In genomic region chr17:85493521-85493920, GRCm38 (mm10) we compare ENCODE assay signal across 23 mouse cellular contexts.
"Had no signal": no experiment of that assay in that cellular context is flagged by ENCODE, and none has a peak within 500 bp of the region (broad histone marks: within the 10 kb centered on the region; RNA-seq: fewer than 3 reads in every experiment).

No protein-coding gene starts in this region.

- H3K9ac ChIP-seq: limb, embryonic 12.5 days; limb, embryonic 15.5 days; liver, embryonic 14.5 days; liver, postnatal 0 days; lung, embryonic 15.5 days; midbrain, embryonic 13.5 days; neural tube, embryonic 13.5 days had no signal

- H3K36me3 ChIP-seq: limb, embryonic 12.5 days; limb, embryonic 15.5 days; lung, embryonic 15.5 days; midbrain, embryonic 13.5 days; neural tube, embryonic 13.5 days had no signal

- DNase-seq: kidney, adult 18-20 months; kidney, adult 9 months; kidney, postnatal 14 days; kidney, postnatal 4 days; left cerebral cortex, postnatal 4 days; liver, postnatal 0 days; lung, postnatal 14 days; right cerebral cortex, adult 18-20 months; right cerebral cortex, postnatal 14 days; right cerebral cortex, postnatal 4 days; thymus, adult 2 months; thymus, postnatal 14 days; thymus, postnatal 4 days had no signal

- H3K9me3 ChIP-seq: limb, embryonic 15.5 days had no signal

- H3K4me3 ChIP-seq: limb, embryonic 12.5 days; limb, embryonic 15.5 days; lung, embryonic 15.5 days; midbrain, embryonic 13.5 days; myocyte; neural tube, embryonic 13.5 days had no signal

- H3K4me1 ChIP-seq: limb, embryonic 12.5 days; limb, embryonic 15.5 days; lung, embryonic 15.5 days; neural tube, embryonic 13.5 days had no signal

- H3K4me2 ChIP-seq: limb, embryonic 12.5 days; limb, embryonic 15.5 days; liver, embryonic 11.5 days; lung, embryonic 15.5 days; midbrain, embryonic 13.5 days; neural tube, embryonic 13.5 days had no signal

- ATAC-seq: liver, postnatal 0 days; midbrain, embryonic 13.5 days; midbrain, embryonic 16.5 days had no signal

- H3K27ac ChIP-seq: limb, embryonic 12.5 days; limb, embryonic 15.5 days; liver, embryonic 14.5 days; lung, embryonic 15.5 days; midbrain, embryonic 13.5 days; neural tube, embryonic 13.5 days; stomach, postnatal 0 days had no signal
